Mouse (Mus musculus) A20 (cell line): ENCODE measurements around the gene Dnajb11.
A peak's percentile ranks its signal among the peaks of the same experiment; 100 is the strongest.

Source experiments
- DNase-seq: peaks from one replicate; pipeline ENCODE4 v3.0.0-alpha.2; 2011; ENCODE audit warnings: low read depth, low spot score

Dnajb11 gene

DNA sequence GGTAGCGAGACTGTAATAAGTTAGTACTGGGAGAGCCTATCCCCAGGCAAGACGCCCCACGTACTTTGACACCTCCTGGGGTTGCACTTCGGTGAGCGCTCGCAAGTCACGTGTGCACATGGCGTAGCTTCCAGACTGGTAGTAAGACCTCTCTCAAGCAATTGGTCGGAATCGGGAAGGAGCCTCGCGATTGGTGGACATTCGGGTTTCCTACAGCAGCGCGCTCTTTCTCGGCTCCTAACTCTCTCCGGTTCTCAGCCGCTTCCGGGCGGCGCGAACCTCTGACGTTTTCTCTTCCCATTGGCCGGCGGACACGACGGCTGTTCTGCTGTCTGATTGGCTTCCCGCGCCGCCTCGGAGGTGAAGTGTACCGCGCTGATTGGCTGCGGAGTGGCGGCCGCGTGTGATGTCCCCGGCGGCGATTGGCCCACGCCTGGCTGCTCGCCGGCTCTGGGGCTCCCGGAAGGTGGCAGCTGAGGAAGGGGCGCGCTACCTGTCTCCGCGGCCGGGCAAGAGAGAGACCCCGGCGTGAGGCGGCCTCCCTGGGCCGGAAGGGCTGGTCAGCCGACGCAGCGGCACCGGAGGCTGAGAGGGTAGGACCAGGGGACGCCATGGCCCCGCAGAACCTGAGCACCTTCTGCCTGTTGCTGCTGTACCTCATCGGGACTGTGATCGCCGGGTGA lies at the start of gene Dnajb11, which contains the start of gene Tbccd1:
Gene Dnajb11, plus strand, starts transcription at position 415 of the 683 bp plus-strand sequence.
Gene Tbccd1, minus strand, starts transcription at position 239 of the 683 bp plus-strand sequence.
- peak; percentile 99 for DNase-seq

GRCm38 (mm10) chr16:22811477-22811876 lies 46.2 kb upstream of the Dnajb11 start, which contains the start of gene Crygs:
Gene Crygs, minus strand, starts transcription at chr16:22811577.
- no peak for DNase-seq

DNA sequence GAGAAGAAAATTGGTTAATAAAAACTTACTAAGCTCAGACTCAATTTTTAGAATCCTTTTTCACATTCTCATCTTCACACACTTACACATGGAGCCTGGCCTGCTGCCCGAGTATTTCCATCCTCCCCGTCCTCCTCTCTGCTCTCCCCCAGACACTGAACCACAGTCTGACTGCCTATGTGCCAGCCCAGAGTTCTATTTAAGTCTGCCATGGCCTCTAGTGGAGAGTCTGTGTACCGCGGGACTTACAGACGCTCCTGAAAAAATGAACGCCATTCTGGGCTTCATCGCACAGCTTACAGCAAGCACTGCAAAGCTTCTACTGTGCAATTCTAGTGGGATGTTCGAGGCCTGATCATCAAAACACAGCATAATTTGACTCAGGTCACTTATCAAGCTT lies 36.9 kb upstream of the Dnajb11 start:
- peak; percentile 13 for DNase-seq

DNA sequence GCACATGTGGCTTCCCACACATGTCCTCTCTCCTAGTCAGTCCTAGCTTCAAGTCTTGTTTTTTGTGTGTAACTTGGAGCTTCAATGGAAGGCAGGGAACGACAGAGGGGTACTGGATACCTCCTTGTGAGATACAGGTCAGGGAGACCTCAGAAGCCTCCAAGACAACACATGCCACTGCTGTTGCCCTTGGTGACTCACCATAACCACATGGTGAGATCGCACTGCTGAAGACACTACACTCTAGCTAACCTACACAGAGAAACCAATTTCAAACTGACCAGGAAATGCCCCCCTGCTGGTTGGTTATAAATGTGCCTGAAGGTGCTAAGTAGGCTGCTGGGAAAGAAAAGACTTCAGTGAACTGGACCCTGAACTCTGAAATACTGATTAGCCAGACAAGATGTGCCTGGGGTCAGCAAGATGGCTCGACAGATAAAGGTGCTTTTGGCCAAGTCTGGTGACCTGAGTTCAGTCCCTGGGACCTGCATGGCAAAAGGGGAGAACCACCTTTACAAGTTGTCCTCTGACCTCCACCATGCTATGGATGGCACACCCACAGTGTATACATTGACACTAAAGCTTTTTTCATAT lies 24.6 kb upstream of the Dnajb11 start:
- DNase-seq, result no peak

DNA sequence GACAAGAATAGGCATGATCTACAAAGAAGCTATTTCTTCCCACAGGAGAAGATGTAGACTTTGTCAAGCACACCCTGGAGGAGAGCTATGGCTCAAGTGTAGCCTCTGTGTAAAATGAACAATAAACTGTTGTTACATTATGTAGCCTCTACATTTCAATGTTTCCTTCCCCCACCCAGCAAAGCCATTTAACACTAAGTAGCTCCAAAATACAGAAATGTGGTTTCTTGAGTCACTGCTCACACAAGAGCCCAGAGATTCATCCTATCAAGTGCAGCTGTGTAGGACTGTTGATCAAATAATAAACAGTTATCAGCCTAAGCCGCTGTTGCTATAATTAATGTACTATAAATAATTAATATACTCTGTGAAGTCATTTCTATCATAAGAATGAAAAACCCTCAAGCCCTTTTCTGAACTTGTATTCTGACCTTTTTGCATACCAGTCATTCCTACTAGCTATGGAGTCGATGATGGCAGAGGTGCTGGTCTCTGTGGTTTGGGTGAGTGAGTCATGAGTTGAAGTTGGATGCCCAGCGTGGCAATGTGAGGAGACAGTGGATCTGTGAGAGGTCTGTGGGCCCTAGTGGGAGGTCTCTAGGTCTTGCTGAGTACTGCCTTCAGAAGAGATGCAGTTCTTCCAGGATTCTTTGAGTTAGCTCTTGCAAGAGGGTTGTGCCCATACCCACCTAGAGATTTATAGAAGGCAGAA lies 18.3 kb upstream of the Dnajb11 start:
- no peak for DNase-seq

- DNase-seq, result no peak
These were observed 14.8 kb upstream of the Dnajb11 start for GRCm38 (mm10) chr16:22842871-22843270.

DNA sequence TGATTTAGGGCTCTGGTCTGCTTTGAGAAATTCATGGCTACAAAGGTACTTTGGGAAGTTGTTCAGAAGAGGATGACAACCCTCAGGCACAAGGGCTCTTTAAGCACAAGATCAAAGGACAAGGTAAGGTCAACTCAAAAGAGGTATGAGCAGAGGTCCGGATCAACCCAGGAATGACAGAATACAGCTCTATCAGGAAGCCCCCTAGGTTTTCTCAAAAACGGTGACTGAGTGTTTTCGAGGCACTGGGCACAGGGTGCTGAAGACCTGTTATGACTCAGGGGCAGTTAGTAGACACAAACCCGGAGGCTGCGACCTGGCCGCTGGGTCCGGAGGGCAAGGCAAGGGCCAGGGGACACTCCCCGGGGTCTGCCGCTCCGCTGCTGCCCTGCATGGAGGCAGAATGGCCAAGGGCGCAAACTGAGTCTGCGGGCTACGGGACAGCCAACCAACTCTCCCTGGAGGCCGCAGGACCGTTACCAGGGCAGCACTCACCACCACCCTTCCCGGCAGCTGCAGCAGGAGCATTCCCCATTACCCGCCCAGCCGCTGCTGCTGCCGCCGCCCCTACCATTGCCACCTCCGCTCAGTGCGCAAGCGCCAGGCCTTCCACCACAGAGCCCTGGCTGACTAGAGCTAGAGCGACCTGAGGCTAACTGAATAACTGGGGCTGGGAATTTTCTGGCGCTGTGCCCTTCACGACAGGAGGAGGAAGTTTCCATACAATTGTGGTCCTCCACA lies 13.4 kb upstream of the Dnajb11 start:
- DNase-seq, result no peak

- DNase-seq, result no peak
These were observed 12.8 kb upstream of the Dnajb11 start for GRCm38 (mm10) chr16:22844834-22845233.

GRCm38 (mm10) chr16:22845481-22845880 lies 12.2 kb upstream of the Dnajb11 start:
- no peak for DNase-seq

GRCm38 (mm10) chr16:22847686-22848085 lies 10.0 kb upstream of the Dnajb11 start:
- DNase-seq, result no peak

- no peak for DNase-seq
These were observed 9.3 kb upstream of the Dnajb11 start for GRCm38 (mm10) chr16:22848331-22848730.

- DNase-seq, result no peak
These were observed 4.9 kb upstream of the Dnajb11 start for GRCm38 (mm10) chr16:22852709-22853108.

GRCm38 (mm10) chr16:22856773-22857172 lies 872 bp upstream of the Dnajb11 start:
- no peak for DNase-seq

- DNase-seq, result no peak
These were observed 14.8 kb downstream of the Dnajb11 start for GRCm38 (mm10) chr16:22872397-22872796.

GRCm38 (mm10) chr16:22873369-22873768 lies 15.7 kb downstream of the Dnajb11 start:
- no peak for DNase-seq

- DNase-seq, result peak; percentile 38
These were observed 18.8 kb downstream of the Dnajb11 start for GRCm38 (mm10) chr16:22876218-22877043.

DNA sequence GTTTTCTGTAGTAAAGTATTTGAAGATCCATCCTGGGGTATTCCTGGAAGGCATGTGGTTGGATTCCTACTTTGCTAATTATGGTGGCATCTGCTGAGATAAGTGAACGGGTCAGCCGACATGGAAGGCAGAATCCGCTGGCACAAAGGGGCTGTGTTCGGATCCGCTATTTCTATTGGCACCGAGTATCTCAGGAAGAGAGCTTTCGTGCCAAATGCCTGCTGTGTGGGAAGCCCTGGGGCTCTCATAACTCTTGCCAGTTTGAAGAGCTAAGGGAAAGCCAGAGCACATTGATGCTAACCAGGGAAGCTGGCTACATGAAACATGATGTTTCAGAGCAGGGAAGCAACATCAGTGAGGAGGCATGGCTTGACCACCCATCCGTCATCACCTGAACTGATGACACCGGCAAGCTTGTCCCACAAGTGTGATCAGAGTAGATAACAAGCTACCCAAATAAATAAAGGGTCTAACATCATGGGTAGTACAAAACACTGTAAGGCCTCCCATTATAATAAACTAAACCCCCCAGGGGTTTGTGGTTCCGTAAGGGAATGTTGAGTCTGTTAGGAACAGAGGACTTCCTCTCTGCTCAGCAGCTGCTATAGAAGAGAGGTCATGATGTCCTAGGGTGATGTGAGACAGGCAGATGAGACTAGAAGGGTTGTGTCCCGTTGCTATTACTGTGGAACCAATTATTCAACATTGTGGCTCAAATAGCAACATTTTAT lies 20.2 kb downstream of the Dnajb11 start:
- DNase-seq, result no peak

GRCm38 (mm10) chr16:22878716-22879115 lies 21.1 kb downstream of the Dnajb11 start:
- no peak for DNase-seq

GRCm38 (mm10) chr16:22879945-22880595 lies 22.4 kb downstream of the Dnajb11 start:
- no peak for DNase-seq

DNA sequence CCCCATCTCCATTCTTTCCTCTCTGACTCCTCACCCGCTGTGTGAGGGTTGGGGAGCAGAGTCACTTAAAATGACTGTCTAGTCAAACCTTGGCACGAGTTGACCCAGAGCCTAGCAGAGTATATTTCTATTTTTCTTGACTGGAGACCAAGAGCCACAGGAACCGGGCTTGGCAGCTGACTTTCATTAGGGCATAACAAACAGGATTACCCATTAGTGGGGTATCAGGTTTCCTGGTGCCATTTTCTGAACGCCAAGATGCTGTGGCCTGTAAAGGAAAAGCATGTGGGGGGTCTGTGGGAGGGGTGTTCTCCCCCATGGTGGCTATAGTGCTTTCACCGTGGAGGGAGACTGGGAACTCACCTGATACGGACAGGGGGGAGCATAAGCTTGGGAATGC lies 23.3 kb downstream of the Dnajb11 start:
- DNase-seq, result no peak
